Mouse (Mus musculus) limb, embryonic 11.5 days (tissue): ENCODE results near the gene Nemp2. TPM values are rescaled to one million over a fixed set of nuclear protein-coding genes. Genes with fewer than 3 reads are reported as not detected.

ENCODE experiments used
- ATAC-seq: fragments of 200-750 bp; cut with Nextera tagmentation; 2 replicates; pipeline ENCODE4 v1.8.0; 2017; ENCODE audit warnings: low read depth; ENCODE audit not compliant: insufficient number of reproducible peaks, low FRiP score, low TSS enrichment
- DNase-seq: peaks from one replicate; pipeline ENCODE4 v3.0.0-alpha.2; 2015; ENCODE audit warnings: low spot score
- H3K27ac ChIP-seq: fragments of 300-500 bp; sonication (generic); replicated peaks from 2 replicates; pipeline ENCODE4 v1.5.1; 2014; ENCODE audit warnings: low read depth, mild to moderate bottlenecking, low read length
- H3K27me3 ChIP-seq: fragments of 300-500 bp; sonication (generic); 2 replicates; pipeline ENCODE4 v1.6.1; 2014; ENCODE audit warnings: mild to moderate bottlenecking, low read length, mixed read lengths; ENCODE audit not compliant: control insufficient read depth, insufficient read depth
- H3K36me3 ChIP-seq: fragments of 300-500 bp; sonication (generic); 2 replicates; pipeline ENCODE4 v1.6.1; 2014; ENCODE audit warnings: mild to moderate bottlenecking, low read length, moderate library complexity, mixed read lengths; ENCODE audit not compliant: control insufficient read depth, insufficient read depth
- H3K4me1 ChIP-seq: fragments of 300-500 bp; sonication (generic); 2 replicates; pipeline ENCODE4 v1.6.1; 2014; ENCODE audit warnings: low read length, mixed read lengths; ENCODE audit not compliant: control insufficient read depth, insufficient read depth
- H3K4me2 ChIP-seq: fragments of 300-500 bp; sonication (generic); 2 replicates; pipeline ENCODE4 v1.6.1; 2014; ENCODE audit warnings: low read depth, mild to moderate bottlenecking, moderate library complexity; ENCODE audit not compliant: severe bottlenecking
- H3K4me3 ChIP-seq: fragments of 300-500 bp; sonication (generic); 2 replicates; pipeline ENCODE4 v1.5.1; 2014; ENCODE audit warnings: low read depth, low read length
- H3K9ac ChIP-seq: fragments of 300-500 bp; sonication (generic); 2 replicates; pipeline ENCODE4 v1.6.1; 2014; ENCODE audit warnings: mild to moderate bottlenecking, low read length
- H3K9me3 ChIP-seq: fragments of 300-500 bp; sonication (generic); 2 replicates; pipeline ENCODE4 v1.6.1; 2016; ENCODE audit warnings: low read length; ENCODE audit not compliant: control insufficient read depth
- WGBS: fragments of 180-500 bp; shearing (Covaris S2); extraction: QIAGEN DNeasy Blood & Tissue Kit; methylation state at CpG from one replicate; pipeline ENCODE4 v1.1.7; 2014; 5-methylcytosine and 5-hydroxymethylcytosine counted together
- polyA plus RNA-seq: library from polyadenylated mRNA; unstranded; fragments of >200 nt; fragmentation: Nextera tagmentation; extraction: Ambion mirVana; gene quantifications from 2 replicates; pipeline ENCODE4 v1.2.1, GENCODE M21; 2014

Nemp2 gene
- polyA plus RNA-seq: 13.3 and 14.2 TPM in 2 replicates

DNA sequence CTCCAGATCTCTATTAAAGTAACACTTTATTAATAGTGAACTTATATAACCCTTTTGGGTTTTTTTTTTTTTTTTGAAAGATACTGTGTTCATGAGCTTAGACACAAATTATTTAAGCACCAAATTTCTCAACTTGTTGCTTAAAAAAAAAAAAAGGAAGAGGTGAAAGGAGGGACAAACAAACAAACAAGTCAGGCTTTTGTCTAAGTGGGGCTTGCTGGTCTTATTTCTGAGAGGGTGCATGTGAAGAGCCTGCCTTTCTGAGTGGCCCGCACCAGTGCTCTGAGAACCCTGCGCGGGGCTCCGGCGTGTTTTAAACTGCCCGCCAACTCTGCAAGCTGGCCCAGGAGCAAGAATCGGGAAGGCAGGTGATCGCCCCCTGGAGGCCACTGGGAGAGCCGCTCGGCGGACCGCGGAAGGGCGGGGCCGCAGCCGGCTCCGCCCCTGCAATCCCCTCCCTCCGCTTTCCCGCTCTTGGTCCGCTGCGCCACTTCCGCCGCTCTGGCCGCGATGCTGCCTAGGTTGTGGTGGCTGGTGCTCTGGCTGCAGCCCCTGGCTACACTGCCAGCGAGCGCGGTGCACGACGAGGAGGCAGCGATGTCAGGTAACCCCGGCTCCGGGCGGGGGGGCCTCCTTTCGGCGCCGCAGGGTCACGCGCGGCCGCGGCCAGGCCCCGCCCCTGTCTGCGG lies at the start of gene Nemp2:
Nemp2 (plus strand) TSS at position 456 of the 689 bp plus-strand sequence.
- H3K9me3 ChIP-seq: no peaks in the 10 kb centered on the region
- no peaks in the 10 kb centered on the region for H3K4me1 ChIP-seq
- ATAC-seq: peak; percentile 93
- under 1% methylated on average over 44 of the region's 44 CpGs for WGBS
- H3K27me3 ChIP-seq: no peaks in the 10 kb centered on the region
- peak; percentile 97 for DNase-seq
- peak within 1 kb of the TSS; percentile 80 for H3K4me3 ChIP-seq
- H3K36me3 ChIP-seq: no peaks in the 10 kb centered on the region
- peak within 1 kb of the TSS; percentile 89 for H3K9ac ChIP-seq
- peak within 1 kb of the TSS; percentile 56; the same call in 1 of the 2 replicates for H3K4me2 ChIP-seq
- peak within 1 kb of the TSS; percentile 84 for H3K27ac ChIP-seq

DNA sequence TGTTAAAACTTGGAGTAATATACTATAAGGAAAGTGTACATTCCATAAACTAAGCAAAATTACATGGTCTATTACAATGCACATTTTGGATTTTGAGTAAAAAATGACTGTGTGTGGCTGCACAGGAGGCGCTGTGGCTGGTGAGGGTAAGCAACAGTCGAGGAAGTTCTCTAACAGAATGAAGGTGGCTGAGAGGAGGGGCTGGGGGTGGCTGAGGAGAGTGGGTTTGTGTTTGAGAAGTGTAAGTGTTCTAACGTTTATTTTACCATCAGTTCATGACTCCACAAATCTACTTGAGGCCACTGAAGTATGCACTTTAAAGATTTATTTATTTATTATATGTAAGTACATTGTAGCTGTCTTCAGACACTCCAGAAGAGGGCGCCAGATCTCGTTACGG lies 48.8 kb upstream of the Nemp2 start:
- 91% methylated on average over 6 of the region's 6 CpGs for WGBS
- H3K4me2 ChIP-seq: no peak overlapping the region
- peaks cover 8% of the 10 kb centered on the region for H3K4me1 ChIP-seq
- H3K27ac ChIP-seq: no peak overlapping the region
- no peak for ATAC-seq
- no peaks in the 10 kb centered on the region for H3K27me3 ChIP-seq
- no peak for DNase-seq
- no peaks in the 10 kb centered on the region for H3K9me3 ChIP-seq
- H3K9ac ChIP-seq: no peak overlapping the region
- no peak overlapping the region for H3K4me3 ChIP-seq
- no peaks in the 10 kb centered on the region for H3K36me3 ChIP-seq

DNA sequence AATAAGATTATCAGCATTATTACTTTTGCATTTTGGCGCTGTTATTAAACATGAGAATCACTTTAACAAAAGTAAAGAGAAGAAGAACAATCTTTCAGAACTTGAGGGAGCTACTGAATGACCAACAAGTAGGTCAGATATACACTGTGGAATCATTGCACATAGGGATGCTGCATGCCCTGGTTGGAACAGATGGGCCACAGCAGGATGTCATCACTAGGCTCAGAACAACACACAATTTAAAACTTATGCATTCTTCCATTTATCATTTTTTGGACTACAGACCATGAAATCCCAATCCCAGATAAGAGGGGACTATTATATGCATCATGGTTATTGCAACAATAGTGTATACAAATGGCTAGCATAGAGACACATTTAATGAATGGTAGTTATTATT lies 47.6 kb upstream of the Nemp2 start:
- WGBS: 90% methylated on average over 1 of the region's 1 CpGs

DNA sequence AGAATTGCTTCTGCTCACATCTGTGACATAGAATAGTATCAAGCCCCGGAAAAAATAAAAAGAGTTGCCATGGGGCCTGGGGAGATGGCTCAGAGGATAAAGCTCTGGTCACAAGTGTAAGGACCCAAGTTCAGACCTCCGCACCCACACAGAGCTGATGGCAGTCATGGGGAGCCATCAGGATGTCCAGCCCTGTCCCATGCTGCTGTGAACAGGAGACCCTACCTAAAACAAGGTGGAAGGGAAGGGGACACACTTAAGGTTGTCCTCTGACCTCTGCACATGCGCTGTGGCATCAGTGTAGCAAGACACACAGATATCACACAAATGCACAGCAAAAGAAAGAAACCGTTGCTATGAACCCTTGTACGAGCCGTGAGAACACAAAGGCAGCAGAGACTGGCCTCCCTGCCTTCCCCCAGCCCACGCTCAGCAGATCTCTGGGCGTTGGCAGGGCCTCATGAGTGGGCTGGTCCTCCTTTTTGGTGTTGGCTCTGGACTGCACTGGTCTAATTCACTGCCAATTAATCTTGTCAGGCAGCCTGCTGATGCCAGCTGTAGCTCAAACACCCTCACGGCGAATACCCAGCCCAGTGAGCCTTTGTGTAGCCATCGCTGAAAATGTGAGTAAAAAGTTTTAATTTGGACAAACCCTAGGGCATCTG lies 33.4 kb upstream of the Nemp2 start:
- DNase-seq (no peak), ATAC-seq (no peak)
- H3K4me2 ChIP-seq: no peak overlapping the region
- no peak overlapping the region for H3K9ac ChIP-seq
- no peaks in the 10 kb centered on the region for H3K9me3 ChIP-seq
- no peaks in the 10 kb centered on the region for H3K36me3 ChIP-seq
- 0 out of 2 replicates have a peak, but pooled peaks cover 2% of the 10 kb centered on the region for H3K4me1 ChIP-seq
- H3K27ac ChIP-seq: no peak overlapping the region
- no peaks in the 10 kb centered on the region for H3K27me3 ChIP-seq
- no peak overlapping the region for H3K4me3 ChIP-seq
- WGBS: 66% methylated on average over 11 of the region's 11 CpGs

More for the DNA sequence above, 47.6 kb upstream of the Nemp2 start:
- no peaks in the 10 kb centered on the region for H3K27me3 ChIP-seq
- H3K4me3 ChIP-seq: no peak overlapping the region
- H3K9me3 ChIP-seq: no peaks in the 10 kb centered on the region
- no peak for ATAC-seq
- H3K4me1 ChIP-seq: peaks cover 5% of the 10 kb centered on the region
- no peaks in the 10 kb centered on the region for H3K36me3 ChIP-seq
- H3K4me2 ChIP-seq: no peak overlapping the region
- H3K27ac ChIP-seq: no peak overlapping the region
- H3K9ac ChIP-seq: no peak overlapping the region
- no peak for DNase-seq

DNA sequence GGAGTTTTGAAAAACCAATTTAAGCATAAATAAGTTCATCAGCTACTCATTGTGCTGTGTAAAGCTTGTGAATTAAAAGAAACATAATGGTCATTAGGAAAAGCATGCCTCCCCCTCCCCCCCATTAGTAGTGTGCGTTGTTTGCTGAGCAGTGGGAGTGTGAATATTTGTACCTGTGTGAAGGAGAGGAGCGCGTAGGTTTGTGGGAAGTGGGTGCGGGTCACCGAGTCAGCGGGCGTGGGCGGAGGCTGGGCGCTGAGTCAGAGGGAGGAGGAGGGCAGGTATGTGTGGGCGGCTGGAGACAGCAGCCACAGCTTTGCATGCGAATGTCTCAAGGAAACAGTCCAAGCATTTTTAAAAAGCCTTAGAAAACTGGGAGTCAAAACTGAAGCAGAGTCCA lies 32.7 kb upstream of the Nemp2 start:
- Histone ChIP-seq H3K27ac (no peak overlapping the region), H3K27me3 (no peaks in the 10 kb centered on the region), H3K4me1 (0 out of 2 replicates have a peak, but pooled peaks cover 2% of the 10 kb centered on the region), H3K4me3 (no peak overlapping the region), H3K4me2 (no peak overlapping the region), H3K36me3 (no peaks in the 10 kb centered on the region), H3K9me3 (no peaks in the 10 kb centered on the region), H3K9ac (no peak overlapping the region)
- DNase-seq (no peak), ATAC-seq (no peak)
- 51% methylated on average over 11 of the region's 11 CpGs for WGBS

DNA sequence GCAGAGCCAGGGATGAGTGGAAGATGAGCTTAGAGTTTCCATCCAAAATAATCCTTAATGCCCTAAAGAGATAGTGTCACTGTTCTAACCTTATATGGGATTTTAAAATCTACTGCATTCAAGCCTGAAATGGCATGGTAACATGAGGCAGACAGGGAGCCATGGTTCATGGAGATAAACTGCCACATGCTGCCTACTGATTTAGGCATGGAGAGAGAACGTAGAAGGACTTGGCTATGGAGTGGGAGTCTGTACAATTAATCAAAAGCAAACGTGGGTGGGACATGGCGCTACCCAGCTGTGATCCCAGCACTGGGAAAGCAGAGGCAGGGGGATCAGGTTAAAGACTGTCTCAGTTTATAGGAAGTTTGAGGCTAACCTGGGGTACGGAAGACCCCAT lies 32.1 kb upstream of the Nemp2 start:
- no peak overlapping the region for H3K4me3 ChIP-seq
- 0 out of 2 replicates have a peak, but pooled peaks cover 2% of the 10 kb centered on the region for H3K4me1 ChIP-seq
- no peaks in the 10 kb centered on the region for H3K27me3 ChIP-seq
- H3K9ac ChIP-seq: no peak overlapping the region
- no peak overlapping the region for H3K4me2 ChIP-seq
- no peak overlapping the region for H3K27ac ChIP-seq
- H3K36me3 ChIP-seq: no peaks in the 10 kb centered on the region
- no peaks in the 10 kb centered on the region for H3K9me3 ChIP-seq
- DNase-seq (no peak), ATAC-seq (no peak)
- WGBS: 65% methylated on average over 4 of the region's 4 CpGs

DNA sequence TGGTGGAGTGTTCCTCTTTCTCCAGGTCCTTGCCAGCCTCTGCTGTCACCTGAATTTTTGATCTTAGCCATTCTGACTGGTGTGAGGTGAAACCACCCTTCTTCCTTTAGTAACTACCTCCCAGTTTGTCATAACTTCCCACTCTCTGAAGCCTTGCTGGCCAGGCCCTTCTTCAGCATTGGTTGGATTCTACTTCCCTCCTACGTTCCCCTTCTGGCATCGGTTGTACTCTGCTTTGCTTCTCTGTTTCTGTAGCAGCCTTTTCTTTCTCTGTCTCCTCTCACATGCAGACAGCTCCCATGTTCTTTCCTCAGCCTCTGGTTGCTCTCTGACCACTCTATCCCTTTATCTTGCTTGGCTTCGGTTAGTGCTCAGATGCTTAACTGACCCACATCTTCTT lies 29.0 kb upstream of the Nemp2 start:
- DNase-seq (no peak), ATAC-seq (no peak)
- H3K4me1 ChIP-seq: 0 out of 2 replicates have a peak, but pooled peaks cover 2% of the 10 kb centered on the region
- no peak overlapping the region for H3K4me3 ChIP-seq
- H3K4me2 ChIP-seq: no peak overlapping the region
- H3K27ac ChIP-seq: no peak overlapping the region
- no peak overlapping the region for H3K9ac ChIP-seq
- 85% methylated on average over 3 of the region's 3 CpGs for WGBS
- H3K36me3 ChIP-seq: no peaks in the 10 kb centered on the region
- no peaks in the 10 kb centered on the region for H3K27me3 ChIP-seq
- no peaks in the 10 kb centered on the region for H3K9me3 ChIP-seq

DNA sequence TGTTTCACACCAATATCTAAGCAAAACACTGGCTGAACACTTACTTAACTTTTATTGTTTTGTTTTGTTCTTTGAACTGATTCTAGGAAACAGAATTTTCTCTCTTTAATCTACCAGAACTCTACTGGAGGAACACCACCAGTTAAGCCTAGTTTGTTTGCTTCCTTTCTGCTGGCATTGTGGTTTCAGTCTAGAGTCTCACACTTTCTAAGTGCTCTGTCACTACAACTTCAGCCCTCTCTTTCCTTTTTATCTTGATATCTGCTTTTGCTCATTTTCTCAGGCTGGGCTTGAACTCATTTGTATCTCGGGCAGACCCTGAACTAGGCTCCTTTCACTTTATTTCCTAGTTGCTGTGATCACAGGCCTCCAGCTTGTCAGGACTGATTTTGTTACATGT lies 22.8 kb upstream of the Nemp2 start:
- H3K9ac ChIP-seq: no peak overlapping the region
- no peaks in the 10 kb centered on the region for H3K27me3 ChIP-seq
- no peak for DNase-seq
- H3K4me1 ChIP-seq: no peaks in the 10 kb centered on the region
- no peak overlapping the region for H3K27ac ChIP-seq
- H3K4me2 ChIP-seq: no peak overlapping the region
- no peak for ATAC-seq
- 86% methylated on average over 1 of the region's 1 CpGs for WGBS
- no peaks in the 10 kb centered on the region for H3K9me3 ChIP-seq
- H3K4me3 ChIP-seq: no peak overlapping the region
- no peaks in the 10 kb centered on the region for H3K36me3 ChIP-seq
